Mouse (Mus musculus) midbrain, embryonic 11.5 days (tissue): ENCODE measurements around the gene Kdelc2. TPM values are rescaled to one million over a fixed set of nuclear protein-coding genes. Genes with fewer than 3 reads are reported as not detected.

ENCODE experiments used
- microRNA-seq: library from miRNA; unstranded; fragments of <30 nt; microRNA quantifications from one replicate; pipeline ENCODE4, GENCODE M21; 2017
- polyA plus RNA-seq: library from polyadenylated mRNA; unstranded; fragments of >200 nt; fragmentation: Nextera tagmentation; extraction: Ambion mirVana; gene quantifications from 2 replicates; pipeline ENCODE4 v1.2.1, GENCODE M21; 2014

The Kdelc2 gene
- polyA plus RNA-seq, 1 experiment from 2014 or later = 11.0 TPM

Small RNA genes within 50 kb of the gene (microRNA-seq; reads per million reads assigned to microRNA genes)
- not detected for gene Mir130c

Other genes starting within 250 kb of the Kdelc2 start
- gene Ddx10, start 136.0 kb upstream of the Kdelc2 start, polyA plus RNA-seq = 30.7 and 38.2 TPM in 2 replicates
- gene Exph5, start 82.4 kb upstream of the Kdelc2 start, polyA plus RNA-seq = 0.70 TPM in 2 replicates
- 0.30 and 0.34 TPM in 2 replicates for gene 4930550C14Rik, start 18.3 kb downstream of the Kdelc2 start, polyA plus RNA-seq
- 17.7 and 18.0 TPM in 2 replicates for gene Atm, start 152.7 kb downstream of the Kdelc2 start, polyA plus RNA-seq
- gene Npat, start 153.0 kb downstream of the Kdelc2 start, polyA plus RNA-seq = 22.2 and 25.4 TPM in 2 replicates
- 52.7 and 53.2 TPM in 2 replicates for gene Acat1, start 226.4 kb downstream of the Kdelc2 start, polyA plus RNA-seq